Mouse (Mus musculus): ENCODE data around the gene Doc2b.
A peak's percentile ranks its signal among the peaks of the same experiment; 100 is the strongest.
"Not testable (repeated sequence)": the region's sequence is repeated elsewhere in the genome, so short reads cannot be mapped to it uniquely, and the experiment has no call there.

Gene Doc2b

DNA sequence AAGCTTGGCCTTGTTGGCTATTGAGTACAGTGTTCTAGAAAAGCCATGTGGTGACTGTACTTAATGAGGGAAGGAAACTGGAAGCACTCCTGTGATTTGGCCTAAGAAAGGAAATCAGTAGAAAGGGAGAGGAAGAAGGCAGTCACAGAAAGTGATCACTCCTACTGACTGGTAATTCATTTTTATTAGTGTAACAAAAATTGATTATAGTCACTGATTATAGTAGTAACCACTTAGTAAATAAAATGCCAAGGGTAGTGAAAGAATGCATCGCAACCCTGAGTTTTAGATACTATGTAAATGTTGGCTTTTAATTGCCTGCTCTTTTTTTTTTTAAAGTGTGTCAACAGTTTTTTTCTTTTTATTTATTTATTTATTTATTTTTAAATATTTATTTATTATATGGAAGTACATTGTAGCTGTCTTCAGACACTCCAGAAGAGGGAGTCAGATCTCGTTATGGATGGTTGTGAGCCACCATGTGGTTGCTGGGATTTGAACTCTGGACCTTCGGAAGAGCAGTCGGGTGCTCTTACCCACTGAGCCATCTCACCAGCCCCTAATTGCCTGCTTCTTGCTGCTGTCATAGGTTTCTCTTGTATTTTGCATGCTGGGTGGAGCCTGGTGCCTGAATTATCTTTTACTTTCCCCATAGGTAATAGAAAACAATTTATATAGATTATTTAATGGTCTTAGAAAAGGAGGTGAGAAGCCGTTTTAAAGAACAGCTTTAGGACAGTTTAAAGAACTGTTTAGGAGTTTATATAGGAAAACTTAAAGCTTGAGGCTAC lies 60.2 kb downstream of the Doc2b start:
- no peak for DNase-seq (ENCODE audit: low spot score)

DNA sequence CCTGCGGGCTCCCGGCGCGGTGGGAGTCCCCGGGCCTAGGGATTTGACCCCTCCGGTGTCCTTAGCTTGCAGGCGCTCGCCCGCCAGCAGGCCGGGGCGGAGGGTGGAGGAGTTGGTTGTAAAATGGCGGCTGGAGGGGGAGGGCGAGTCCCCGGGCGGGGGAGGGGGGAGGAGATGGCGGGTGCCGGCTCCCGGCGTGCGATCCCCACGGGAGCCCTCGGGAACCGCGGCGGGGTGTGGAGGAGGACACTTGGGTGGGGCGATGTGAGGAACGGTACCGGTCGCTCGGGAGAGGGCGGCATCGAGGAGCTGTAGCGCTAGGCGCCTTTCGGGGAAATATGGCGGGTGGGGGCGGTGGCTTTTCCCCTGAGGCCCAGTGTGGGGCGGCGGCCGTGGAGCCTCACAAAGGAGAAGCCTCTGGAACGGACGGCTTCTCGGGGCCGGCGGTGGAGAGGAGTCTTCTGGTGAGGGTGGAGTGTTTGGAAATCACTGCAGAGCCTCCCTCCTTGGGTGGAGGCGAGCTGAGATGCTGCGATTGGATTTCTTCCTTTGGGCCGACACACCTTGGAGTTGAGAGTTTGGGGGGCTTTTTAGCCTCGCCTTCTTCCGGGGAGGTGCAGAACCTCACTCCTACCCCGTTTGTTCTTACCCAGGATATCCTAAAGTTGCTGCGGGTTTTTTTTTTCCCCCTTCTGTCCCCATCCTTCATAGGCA lies 62.5 kb downstream of the Doc2b start:
- peak; percentile 67 for DNase-seq (ENCODE audit: low spot score)

DNA sequence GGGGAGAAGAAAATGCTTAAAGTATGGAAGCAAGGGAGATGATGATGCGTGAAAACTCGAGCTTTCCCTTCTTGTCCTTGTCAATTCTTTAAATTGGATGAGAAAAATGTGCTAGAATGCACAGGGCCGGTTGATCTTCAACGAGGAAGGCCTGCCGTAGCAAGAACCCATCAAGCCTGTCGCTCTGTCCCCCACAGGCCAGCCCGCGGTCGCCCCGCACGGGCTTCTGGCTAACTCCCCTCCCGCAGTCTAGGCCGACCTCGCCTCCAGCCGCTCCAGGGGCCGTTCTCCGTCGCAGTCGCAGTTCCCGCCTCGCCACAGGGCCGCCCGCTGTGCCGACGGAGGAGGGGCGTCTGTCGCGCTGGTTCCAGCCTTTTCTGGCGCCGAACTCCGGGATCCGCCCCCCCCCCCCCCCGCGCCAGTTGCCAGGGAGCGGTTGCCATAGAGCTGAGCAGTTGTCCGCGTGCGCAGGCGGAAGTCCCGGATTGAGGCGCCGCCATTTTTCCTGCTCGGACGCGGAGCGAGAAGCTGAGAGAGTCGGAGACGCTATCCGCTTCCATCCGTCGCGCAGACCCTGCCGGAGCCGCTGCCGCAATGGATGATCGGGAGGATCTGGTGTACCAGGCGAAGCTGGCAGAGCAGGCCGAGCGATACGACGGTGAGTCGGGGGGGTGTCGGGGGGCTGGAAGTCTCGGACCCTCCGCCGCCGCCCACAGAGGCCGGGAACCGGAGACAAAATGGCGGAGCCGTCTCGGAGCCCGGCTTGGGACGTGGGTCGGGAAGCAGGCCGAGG lies 63.2 kb downstream of the Doc2b start, which contains the start of gene Ywhae:
TSS of gene Ywhae (plus strand) at position 436 of the 793 bp plus-strand sequence.
- peak; percentile 86 for DNase-seq (ENCODE audit: low spot score)

DNA sequence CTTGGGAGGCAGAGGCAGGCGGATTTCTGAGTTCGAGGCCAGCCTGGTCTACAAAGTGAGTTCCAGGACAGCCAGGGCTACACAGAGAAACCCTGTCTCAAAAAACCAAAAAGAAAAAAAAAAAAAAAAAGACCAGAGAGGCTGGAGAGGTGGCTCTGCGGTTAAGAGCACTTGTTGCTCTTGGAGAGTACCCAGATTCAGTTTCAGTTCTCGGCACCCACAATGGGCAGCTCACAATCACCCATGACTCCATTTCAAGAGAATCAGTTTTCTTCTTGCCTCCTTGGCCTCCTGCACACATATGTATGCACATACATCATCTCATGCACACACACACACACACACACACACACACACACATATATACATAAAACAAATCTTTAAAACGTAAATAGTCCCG lies 68.2 kb downstream of the Doc2b start:
- not testable (repeated sequence) for DNase-seq (ENCODE audit: low spot score)

DNA sequence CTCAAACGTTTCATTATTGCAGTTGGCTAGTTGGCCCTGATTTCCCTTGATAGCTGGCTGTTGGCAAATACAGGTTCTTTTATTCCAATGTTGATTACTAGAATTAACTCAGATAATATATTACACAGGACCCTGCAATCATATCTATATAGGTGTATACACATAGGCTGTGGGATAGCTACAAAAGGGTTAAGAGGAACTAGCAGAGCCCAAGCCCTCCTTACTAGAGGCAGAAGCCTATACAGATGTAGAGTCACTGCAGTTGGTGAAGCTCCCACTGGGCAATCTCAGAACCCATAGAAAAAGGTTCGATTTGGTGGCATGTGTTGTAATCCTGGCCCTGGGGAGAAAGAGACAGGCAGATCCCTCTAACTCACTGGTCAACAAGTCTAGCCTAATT lies 68.7 kb downstream of the Doc2b start:
- DNase-seq (ENCODE audit: low spot score), result no peak

DNA sequence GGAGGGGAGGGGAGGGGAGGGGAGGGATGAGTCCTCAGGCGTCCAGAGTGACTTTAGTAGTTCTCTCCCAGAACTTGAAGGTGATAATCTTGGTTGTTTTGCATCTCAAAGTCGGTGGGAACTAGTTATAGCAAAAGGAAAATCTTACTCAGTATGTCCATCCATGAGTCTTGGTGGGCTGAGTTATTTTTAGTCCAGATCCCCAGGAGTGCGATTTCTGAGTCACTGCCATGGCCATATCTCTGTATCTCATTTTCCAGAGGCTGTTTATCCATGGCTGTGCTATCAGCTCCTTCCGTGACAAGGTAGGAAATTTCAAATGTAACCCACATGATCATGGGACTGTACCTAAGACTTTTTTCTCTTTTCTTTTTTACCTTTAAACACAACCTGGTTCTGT lies 73.5 kb downstream of the Doc2b start:
- no peak for DNase-seq (ENCODE audit: low spot score)
